Mouse (Mus musculus): ENCODE measurements at regions not wholly inside any gene's neighbourhood (a gene's known extent, or its start where the extent isn't known, plus 50 kb on each side); places are given as distances from the start of the nearest gene placed in this dataset.

GRCm38 (mm10) chr17:83958706-83959105, 110.9 kb upstream of the Haao start:
- no peak for DNase-seq

GRCm38 (mm10) chr17:83957661-83958540, 110.1 kb upstream of the Haao start:
- no peak for DNase-seq

GRCm38 (mm10) chr17:83956821-83957565, 109.2 kb upstream of the Haao start:
- DNase-seq: no peak

- no peak for DNase-seq
Observed at GRCm38 (mm10) chr17:83955978-83956377, 108.2 kb upstream of the Haao start.

DNA sequence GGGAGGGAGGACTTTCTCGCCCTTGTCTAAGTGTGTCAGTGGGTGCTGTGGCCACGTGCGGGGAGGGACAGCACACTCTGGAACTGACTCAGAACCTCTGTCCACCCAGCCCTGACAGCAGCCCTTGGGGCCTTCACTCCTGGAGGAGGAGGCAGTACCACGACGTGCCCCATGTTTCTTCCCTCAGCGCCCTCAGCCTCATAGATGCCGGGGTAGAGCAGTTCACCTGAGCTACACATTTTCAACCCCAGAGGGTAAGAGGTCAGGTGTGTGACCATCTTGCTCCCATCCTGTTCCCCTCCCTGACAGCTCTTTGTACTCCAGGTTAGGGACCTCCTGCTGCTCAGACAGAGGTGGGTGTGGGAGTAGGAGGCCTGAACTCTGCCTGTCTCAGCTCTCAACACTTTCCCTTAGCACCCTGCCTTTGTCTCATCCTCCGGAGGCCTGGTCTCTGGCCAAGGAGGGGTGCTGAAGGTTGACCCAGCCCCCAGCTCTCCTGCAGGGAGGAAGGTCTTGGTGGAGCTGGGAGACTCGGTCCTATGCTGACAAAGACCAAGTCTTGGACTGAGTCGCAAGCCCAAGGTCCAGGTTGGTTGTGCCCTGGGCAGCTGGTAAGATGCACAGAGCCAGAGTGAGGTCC, 107.4 kb upstream of the Haao start:
- no peak for DNase-seq

GRCm38 (mm10) chr17:83954291-83955057, 106.7 kb upstream of the Haao start:
- DNase-seq: peak; percentile 69

GRCm38 (mm10) chr17:83953656-83954055, 105.9 kb upstream of the Haao start:
- no peak for DNase-seq

DNA sequence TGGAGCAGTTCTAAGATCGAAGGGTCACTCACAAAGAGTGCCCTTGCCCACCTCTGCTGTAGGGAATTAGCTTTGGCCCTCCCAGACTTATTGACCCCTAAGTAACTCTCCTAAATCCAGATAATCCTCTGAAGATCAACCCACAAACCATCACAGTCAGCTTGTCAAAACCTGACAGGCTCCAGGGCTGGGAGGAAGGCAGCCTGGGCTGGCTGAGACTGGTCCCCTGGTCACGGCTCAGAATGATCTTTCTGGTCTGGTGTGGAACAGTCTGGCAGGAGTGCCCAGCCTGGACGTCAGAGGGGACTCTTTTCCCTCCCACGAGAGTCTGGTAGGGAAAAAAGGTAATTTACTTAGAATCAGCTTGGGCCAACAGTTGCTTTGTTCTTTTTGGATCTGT, 99.0 kb upstream of the Haao start:
- no peak for DNase-seq

DNA sequence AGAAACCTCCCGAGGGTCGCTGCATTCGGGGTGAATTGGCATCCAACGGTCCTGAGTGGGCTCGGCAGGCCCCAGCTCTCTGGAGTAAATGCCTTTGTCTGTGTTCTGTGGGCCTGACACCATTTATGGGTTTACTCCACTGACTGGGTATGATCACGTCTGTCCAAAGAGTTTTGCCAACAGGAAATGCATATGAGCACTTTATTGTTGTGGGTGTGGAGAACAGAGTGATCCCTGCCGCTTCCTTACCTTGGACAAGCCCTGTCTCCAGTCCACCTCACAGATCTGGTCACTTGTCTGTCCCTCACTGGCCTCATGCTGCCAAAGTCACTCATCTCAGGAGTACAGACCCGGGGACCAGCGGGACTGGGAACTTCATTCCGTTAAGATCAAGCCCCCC, 91.6 kb upstream of the Haao start:
- no peak for DNase-seq

- peak; percentile 59 for DNase-seq
Observed at GRCm38 (mm10) chr17:83938671-83939244, 91.0 kb upstream of the Haao start.

GRCm38 (mm10) chr17:83937576-83937975, 89.8 kb upstream of the Haao start:
- peak; percentile 50 for DNase-seq

DNA sequence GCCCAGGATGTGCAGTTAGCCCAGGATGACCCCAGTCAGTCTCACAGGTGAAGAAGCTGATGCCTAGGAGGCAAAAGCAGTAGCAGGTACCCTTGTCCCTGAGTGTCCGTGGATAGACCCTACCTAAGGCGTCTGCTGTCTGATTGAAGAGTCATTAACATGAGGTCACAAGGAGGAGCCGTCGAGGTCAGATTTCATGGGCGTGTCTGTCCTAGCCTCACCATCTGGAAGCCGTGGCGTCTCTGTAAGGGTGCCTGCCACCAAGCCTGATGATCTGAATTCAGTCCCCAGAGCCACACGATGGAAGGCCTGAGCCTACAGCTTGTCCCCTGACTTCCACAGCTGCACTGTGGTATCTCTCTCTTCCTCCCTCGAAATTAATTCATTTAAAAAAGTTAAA, 88.9 kb upstream of the Haao start:
- DNase-seq: no peak

DNA sequence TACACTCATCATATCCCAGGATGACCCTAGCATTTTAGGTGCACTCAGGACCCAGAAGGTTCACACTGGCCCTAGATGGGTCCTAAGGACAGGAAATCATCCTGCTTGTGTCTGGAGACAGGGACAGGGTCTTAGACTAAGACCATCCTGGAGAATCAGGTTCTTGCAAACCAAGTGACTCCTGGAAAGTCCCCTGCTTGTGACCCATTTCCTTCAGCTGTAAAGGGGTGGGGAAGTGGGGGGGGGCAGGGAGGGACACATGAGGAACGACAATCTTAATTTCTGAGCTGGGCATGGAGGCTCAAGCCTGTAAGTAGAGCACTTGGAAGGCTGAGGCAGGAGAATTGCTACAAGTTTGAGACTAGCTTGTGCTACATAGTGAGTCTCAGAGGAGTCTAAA, 88.2 kb upstream of the Haao start:
- DNase-seq: no peak

DNA sequence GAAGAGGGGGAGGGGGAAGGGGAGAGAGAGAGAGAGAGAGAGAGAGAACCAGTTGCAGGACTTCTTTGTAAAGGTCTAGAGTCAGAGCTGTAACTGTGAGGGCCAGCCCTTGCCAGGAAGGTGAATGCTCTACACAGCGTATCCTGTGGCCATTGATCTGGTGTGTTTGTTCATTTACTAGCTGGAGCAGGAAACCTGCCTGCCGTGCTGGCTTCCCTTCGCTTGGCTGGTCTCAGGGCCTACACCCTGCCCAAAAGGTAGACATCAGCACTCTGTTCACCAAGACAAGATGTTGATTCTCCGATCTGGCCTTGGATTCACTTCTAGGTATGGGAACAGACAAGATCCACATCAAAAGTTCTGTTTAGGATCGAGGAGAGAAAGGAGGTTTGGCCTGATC, 87.5 kb upstream of the Haao start:
- DNase-seq: no peak

DNA sequence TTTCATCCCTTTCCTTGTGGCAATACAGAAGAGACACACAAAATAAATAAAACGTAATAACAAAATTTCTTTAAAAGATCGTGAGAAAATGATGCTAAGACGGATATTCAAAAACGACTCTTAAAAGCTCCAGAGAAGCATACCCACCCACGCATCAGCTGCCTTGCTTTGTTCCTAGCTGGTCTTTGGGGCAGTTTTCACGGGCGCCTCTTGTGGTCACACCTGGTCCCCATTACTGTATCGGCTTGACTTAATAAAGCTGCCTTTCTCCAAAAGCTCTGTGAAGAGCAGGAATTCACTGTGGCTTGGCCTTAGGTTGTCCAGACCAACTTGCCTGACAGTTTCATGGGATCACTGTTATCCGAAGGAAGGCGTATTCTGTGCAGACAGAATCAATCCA, 86.0 kb upstream of the Haao start:
- DNase-seq: peak; percentile 37

- no peak for DNase-seq
Observed at GRCm38 (mm10) chr17:83930401-83930800, 82.6 kb upstream of the Haao start.

- no peak for DNase-seq
Observed at GRCm38 (mm10) chr17:83927749-83928387, 80.1 kb upstream of the Haao start.

GRCm38 (mm10) chr17:83924259-83924922, 76.6 kb upstream of the Haao start:
- no peak for DNase-seq

DNA sequence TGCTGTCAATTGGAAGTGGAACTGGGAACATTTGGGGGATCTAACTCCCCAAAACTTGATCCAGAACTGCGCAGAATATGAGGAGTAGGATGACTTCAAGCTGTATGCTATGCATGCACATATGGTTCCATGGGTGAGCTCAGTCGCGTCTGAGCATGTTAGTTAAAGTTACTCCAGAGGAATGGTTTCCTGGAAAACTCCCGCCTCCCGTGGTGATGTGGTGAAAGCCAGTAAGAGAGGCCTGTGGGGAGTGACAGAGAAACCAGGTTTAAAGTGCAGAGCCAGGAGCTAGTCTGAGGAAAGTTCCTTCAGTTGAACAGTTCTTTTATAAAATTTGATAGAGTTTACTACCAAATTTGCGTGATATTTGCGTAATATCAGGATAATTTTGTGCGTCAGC, 73.1 kb upstream of the Haao start:
- no peak for DNase-seq

DNA sequence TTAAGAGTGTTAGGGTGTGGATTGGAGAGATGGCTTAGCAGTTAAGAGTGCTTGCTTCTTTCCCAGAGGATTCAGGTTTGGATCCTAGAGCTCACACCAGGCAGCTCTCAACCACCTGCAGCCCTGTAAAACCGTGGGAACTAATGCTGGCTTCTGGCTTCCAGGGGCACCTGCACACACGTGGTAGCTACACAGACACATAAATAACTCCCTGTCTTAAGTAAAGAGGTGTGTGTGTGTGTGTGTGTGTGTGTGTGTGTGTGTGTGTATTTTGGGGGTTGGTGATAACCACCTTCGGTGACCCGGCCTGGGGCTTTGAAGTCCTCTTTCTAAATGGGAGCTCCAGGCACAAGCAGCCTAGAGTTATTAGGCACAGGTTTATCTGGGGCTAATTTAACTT, 72.5 kb upstream of the Haao start:
- DNase-seq: no peak

DNA sequence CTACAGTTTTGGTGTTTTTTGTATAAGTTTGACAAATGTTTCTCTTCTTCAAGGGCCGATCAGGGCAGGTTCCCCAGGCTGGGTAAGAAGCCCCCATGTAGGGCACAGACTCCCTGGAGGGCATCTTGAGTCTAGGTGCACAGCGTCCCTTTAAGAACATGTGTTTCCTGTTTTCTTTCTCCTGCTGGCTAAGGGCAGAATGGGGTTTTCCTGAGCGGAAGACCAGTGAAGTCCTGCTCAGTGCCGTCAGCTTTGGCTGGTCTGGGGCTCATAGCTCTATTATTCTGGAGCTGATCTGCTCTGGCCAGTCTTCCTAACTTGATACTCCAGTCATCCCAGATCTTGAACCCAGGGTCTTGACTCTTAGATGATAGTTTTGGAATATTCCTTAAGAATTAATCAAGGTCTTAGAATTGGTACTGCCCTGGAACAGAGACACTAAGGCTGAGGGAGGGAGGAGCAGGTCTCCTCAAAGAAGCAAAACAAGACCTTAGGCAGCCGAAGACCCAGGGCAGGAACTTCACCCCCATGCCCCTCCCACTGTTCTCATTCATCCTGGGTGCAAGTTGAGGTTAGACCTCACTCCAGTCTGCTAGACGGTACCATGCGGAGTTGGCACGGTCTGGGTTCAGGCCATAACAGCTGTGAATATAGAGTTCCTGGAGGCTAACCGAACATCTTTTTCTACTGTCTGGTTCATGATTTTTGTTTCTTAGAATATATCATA, 70.8 kb upstream of the Haao start:
- DNase-seq: no peak

Measured in right cerebral cortex, adult 18-20 months (tissue).